Mouse (Mus musculus) myocyte (in vitro differentiated cells): Measurements from ENCODE around the gene Aig1.

Source experiments
- CEBPB ChIP-seq: IDR thresholded peaks from 2 replicates; pipeline ENCODE4 v1.6.1; 2011; ENCODE audit warnings: mild to moderate bottlenecking, moderate library complexity; ENCODE audit not compliant: poor library complexity, insufficient read depth, severe bottlenecking
- E2F4 ChIP-seq: IDR thresholded peaks from one replicate; pipeline ENCODE4 v1.6.1; 2011; ENCODE audit warnings: mild to moderate bottlenecking, control low read depth, moderate library complexity; ENCODE audit not compliant: insufficient read depth
- MAX ChIP-seq: IDR thresholded peaks from one replicate; pipeline ENCODE4 v1.6.1; 2011; ENCODE audit warnings: low read depth, mild to moderate bottlenecking, control low read depth
- MYOD1 ChIP-seq, 3 experiments: IDR thresholded peaks; one replicate each; pipeline ENCODE4 v1.6.1; 2011; ENCODE audit warnings: control low read depth in 2 of 3, low read depth in 2 of 3, mild to moderate bottlenecking in 2 of 3, moderate library complexity in 1 of 3; ENCODE audit not compliant: insufficient read length in 2 of 3, control insufficient read depth in 1 of 3
- POLR2A ChIP-seq: IDR thresholded peaks from one replicate; pipeline ENCODE4 v1.6.1; 2011; ENCODE audit warnings: low read depth, mild to moderate bottlenecking, control low read depth, moderate library complexity; ENCODE audit not compliant: insufficient read length
- POLR2AphosphoS2 ChIP-seq: IDR thresholded peaks from one replicate; pipeline ENCODE4 v1.6.1; 2011; ENCODE audit warnings: low read depth, control low read depth; ENCODE audit not compliant: insufficient read length
- REST ChIP-seq: IDR thresholded peaks from one replicate; pipeline ENCODE4 v1.6.1; 2011; ENCODE audit warnings: mild to moderate bottlenecking, control low read depth, moderate library complexity; ENCODE audit not compliant: insufficient read depth, insufficient read length
- TCF12 ChIP-seq: IDR thresholded peaks from one replicate; pipeline ENCODE4 v1.6.1; 2011; ENCODE audit warnings: mild to moderate bottlenecking, control low read depth; ENCODE audit not compliant: poor library complexity, insufficient read depth, severe bottlenecking
- TCF3 ChIP-seq: IDR thresholded peaks from one replicate; pipeline ENCODE4 v1.6.1; 2011; ENCODE audit warnings: low read depth, control low read depth; ENCODE audit not compliant: insufficient read length
- USF1 ChIP-seq: IDR thresholded peaks from one replicate; pipeline ENCODE4 v1.6.1; 2011; ENCODE audit warnings: low read depth, mild to moderate bottlenecking, control low read depth, moderate library complexity

DNA sequence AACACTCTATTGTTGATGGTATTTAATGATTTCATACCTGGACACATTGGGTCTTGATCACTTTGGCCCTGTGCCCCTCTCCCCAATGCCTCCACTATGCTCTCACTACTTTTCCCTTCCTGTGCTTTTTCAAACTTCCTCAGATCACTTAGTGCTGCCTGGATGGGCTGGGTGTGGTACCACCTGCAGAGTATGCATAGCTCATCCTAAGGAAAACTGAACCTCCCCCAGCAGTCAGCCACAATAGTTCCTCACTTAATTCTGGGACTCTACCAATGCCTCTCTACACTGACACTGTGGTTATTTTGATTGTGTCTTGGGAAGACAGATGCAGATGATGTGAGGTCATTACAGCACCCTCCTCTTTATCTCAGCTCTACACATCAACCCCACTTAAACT lies 99.9 kb downstream of the Aig1 start:
- TF ChIP-seq MAX (no peak), POLR2A (no peak), POLR2AphosphoS2 (no peak), MYOD1 (IDR thresholded peaks at IDR 0.05; ENCODE audit: control insufficient read depth in 1 of 3, insufficient read length in 2 of 3, low read depth in 2 of 3) (no peak), TCF3 (no peak), CEBPB (no peak), USF1 (no peak), E2F4 (no peak), TCF12 (no peak), REST (no peak)
